Mouse (Mus musculus) thymus, postnatal 4 days (tissue): ENCODE measurements at regions not wholly inside any gene's neighbourhood (a gene's known extent, or its start where the extent isn't known, plus 50 kb on each side); places are given as distances from the start of the nearest gene placed in this dataset.

Experiments
- DNase-seq: peaks from one replicate; pipeline ENCODE4 v3.0.0; 2021

DNA sequence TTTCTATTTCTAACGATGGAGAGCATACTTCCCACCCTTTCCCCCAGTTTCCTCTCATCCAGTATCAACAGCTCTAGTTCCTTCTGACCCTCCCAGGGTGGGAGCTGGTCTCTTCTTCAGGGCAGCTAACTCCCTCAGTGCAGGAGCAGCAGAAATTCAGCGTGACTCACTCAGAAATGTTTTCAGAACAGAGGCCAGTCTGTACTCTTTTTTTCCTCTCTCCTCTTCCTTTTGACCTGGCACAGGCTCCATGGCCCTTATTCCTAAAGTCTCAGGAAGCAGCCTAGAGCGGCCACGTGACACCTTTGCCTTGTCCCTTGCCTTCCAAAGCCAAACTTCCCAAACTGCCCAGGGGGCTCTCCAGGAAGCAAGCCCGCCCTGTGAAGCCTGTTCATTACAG is 55.4 kb downstream of the Pja1 start:
- no peak for DNase-seq

GRCm38 (mm10) chrX:99410942-99411341 is 60.1 kb downstream of the Pja1 start:
- no peak for DNase-seq

DNA sequence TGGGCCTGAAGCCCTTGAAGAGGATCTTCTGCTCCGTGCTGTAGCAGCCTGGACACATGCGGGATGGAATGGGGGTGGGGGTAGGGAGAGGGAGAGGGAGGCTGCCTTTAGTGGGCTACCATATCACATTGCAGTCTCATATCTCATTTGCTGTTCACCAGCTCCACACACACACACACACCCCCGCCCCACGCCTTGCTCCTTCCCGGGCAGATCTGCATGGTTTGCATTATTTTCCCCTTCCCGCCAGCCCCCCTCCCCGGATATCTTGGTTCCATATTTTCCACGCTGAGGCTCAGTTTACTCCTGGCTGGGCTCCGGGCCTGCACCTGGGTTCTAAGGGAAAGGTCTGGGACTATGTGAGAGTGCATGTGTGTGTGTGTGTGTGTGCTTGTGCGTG is 61.2 kb downstream of the Pja1 start:
- no peak for DNase-seq

DNA sequence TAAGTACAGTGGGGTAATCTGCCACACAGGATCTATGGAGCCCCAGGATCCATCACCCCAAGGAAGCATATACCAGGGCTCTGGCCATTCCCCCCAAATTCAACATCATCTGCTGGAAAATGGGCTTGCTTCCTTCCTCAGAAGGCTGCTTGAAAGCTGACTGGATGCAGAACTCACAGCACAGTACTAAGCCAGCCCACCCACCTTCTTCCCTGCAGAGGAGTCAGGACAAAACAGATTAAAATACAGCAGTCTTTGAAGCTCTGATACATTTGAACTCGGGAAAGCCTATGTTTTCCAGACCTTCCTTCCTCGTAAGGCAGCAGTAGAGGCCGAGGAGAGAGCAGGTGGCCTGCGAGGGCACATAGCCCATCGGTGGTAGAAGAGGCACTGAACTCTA is 61.7 kb downstream of the Pja1 start:
- no peak for DNase-seq

GRCm38 (mm10) chrX:99408804-99409203 is 62.3 kb downstream of the Pja1 start:
- DNase-seq = no peak

- no peak for DNase-seq
These were observed 65.2 kb downstream of the Pja1 start for GRCm38 (mm10) chrX:99405843-99406242.

DNA sequence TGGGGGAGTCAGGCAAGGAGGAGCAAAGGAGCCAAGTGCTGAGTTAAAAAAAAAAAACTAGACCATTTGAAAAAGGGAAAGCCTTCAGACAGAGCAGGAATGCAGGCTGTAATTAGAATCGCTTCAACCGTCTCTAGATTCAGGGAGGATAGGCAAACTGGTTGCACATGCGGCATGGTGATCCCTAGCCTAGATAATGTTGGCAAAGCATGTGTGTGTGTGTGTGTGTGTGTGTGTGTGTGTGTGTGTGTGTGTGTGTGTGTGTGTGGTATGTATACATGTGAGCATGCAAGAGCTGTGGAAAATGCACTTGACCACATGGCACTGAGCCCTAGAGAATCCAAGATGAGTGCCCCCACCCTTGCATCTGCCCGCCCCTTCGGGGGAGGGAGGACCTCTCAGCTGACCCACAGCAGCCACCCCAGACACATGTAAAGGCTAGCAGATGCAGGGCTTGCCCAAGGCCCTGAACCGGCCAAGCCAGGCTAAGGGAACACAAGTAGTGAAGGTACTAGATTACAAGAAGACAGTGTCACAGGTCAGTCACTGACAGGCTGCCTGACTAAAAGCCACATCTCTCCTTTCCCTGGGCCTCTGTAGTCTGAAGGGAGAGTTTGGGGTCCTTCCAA is 67.4 kb downstream of the Pja1 start:
- no peak for DNase-seq

DNA sequence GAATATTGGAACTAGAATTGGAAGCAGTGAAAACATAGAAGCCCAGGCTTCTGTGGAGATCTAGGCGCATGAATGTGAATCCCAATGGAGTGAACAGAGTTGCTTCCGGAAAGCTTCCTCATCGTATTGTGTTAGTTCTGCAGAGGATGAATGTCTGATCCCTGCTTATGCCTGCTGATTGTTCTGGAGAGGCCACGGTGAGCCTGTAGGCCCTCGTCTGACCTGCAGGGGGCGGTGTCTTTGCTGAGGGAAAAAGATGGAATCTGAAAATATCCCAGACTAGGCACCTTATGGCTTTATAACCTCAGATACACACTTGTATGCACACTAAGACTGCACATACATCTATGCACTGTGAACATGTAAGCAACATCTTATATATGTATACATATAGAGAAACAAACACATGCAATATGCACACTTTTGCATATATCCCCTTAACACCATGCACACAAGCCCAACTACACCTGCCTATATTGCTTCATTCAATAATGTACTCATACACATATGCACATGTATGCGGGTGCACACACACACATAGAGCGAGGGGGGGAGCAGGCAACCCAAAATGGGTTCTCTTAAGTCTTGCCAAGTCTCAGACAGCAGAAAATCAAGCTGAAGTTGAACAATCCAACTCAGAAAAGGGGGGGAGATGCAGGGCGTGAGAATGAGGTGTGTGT is 68.1 kb downstream of the Pja1 start:
- peak; percentile 50 for DNase-seq

DNA sequence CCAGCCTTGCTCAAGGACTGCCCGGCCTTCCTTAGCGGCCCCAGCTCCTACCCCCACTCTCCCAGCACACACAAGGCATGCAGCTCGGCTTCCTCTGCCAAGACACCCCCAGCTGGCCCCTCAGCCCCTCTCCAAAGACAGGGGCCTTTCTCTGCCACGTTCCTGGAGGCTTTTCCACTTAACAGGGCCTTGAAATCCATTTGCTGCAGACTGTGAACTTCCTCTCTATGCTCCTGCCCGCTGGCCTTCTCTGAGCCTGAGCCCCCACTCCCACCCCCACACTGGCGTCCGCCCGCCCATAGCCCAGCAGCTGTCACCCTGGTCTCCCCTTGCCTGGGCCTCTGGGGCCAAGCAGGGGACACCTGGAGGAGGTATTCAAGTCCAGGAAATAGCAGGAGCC is 73.7 kb downstream of the Pja1 start:
- DNase-seq = no peak

DNA sequence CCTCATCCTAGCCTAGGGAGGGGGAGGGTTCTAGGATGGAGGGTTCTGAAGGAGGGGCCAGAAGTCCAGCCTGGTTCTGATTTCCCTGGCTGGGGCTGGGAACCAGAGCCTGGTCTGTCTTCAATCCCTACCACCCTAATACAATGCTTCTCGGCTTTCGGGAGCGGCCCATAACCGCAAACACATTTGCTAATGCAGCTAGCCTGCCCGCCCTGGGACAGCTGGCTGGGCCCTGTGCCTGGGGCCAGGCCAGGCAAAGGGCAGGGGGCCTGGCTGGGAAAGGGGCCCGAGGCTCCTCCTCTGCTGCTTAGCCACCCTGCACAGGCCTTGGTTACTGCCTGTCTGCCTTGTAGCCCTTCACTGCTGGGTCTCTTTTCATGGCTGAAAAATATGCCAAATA is 74.9 kb downstream of the Pja1 start:
- DNase-seq = no peak

DNA sequence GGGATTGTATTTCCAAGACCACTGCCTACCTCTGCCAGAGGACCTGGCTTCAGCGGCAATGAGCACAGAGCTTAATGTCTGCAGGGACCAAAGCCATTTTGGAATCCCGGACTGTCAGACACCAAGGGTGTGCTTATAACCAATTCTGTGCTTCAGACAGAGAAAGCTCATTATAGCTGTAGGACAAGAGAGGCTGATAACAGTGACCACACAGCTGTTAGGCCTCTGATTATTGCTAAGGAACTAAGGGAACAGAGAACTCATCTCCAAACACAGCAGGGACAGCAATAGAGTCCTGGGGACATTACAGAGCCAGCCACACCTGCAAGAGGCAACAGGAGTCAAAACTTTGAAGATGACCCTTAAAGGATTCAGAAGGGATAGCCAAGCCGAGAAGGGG is 76.0 kb downstream of the Pja1 start:
- no peak for DNase-seq

GRCm38 (mm10) chrX:99391628-99392027 is 79.4 kb downstream of the Pja1 start:
- DNase-seq = no peak

GRCm38 (mm10) chrX:99390462-99390838 is 80.6 kb downstream of the Pja1 start:
- no peak for DNase-seq

GRCm38 (mm10) chrX:99389778-99390461 is 81.2 kb downstream of the Pja1 start:
- DNase-seq = no peak

DNA sequence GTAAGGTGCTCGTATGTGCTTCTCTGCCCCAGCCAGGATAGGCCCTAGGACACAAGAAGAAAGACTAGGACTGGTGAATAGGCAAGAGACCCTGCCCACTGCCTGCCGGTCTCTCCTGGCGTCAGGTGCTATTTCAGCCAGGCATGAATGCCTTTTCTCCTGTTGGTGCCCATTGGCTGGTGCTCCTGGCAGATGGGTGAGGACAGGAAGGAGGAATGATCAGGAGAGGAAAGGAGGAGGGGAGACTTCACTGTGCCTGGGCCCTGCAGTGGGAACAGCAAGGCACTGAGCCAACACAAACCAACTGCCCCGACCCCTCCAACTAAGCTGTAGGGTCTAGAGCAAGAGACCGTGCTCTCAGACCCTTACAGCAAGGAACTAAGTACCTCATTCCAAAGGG is 100.4 kb downstream of the Pja1 start:
- DNase-seq = no peak

DNA sequence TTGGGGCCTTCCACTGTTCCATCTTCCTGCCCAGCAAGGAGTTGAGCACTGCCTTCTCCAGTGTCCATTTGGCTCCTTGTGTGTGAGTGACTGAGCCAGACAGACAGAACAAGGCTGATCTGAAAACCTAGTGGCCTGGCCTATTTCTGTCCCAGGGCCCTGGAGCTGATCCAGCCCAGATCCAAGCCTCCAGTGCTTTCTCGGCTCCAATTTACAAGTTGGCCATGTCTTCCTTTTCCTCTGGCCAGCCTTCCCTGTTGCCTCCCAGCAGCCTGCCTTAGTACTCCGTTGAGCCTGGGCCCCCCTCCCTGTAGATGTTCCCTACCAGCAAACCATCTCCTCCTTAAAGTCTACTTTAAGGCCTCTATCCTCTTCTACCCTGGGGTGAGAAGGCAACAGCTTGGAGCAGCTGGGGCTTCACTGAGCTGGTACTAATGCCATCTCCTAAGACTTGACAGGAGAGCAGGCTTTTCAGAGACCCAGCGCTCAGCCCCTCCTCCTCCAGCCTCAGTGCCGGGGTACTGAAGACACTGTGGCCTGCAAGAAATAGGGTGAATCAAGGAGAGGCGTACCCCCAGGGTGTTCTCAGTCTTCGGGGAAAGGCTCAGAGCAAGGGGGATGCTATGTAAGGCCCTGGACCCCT is 101.7 kb downstream of the Pja1 start:
- DNase-seq = no peak

DNA sequence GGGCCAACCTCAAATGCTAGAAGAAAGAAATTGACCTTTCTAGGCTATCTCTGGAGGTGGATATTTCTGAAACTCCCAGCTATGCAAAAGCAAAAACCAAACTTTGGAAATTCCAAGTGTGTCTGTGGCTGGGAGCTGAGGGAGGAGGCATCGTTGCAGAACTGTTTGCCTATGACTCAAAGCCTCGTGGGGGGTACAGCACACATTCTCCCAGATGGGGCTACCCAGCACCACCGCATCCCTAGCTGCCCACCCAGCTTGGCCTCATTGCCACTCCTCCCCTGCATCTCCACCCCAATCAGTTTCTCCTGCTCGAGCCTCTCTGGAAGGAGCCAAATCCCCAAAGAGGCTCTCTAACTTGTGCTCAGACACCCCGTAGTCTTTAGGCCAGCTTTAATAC is 107.0 kb downstream of the Pja1 start:
- DNase-seq = no peak

- DNase-seq = no peak
These were observed 110.8 kb downstream of the Pja1 start for GRCm38 (mm10) chrX:99360095-99360890.

DNA sequence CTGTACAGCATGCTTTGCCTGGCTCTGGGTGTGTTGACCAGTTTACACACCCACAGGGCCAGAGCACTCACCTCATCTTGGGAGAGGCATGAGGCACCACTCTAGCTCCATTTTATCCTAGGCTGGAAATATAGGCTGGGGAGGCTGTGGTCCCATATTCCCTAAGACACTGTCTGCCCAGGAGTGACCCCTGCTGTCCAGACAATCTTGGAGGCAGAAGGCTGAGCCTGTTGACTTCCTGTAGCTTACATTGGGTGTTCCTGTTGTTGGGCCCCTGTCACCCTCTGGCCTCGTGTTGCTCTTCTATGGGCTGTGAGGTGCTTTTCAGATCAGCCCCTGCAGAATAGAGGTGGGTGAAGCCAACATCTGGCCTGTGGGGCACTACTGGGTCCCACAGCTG is 112.3 kb downstream of the Pja1 start:
- DNase-seq = no peak

DNA sequence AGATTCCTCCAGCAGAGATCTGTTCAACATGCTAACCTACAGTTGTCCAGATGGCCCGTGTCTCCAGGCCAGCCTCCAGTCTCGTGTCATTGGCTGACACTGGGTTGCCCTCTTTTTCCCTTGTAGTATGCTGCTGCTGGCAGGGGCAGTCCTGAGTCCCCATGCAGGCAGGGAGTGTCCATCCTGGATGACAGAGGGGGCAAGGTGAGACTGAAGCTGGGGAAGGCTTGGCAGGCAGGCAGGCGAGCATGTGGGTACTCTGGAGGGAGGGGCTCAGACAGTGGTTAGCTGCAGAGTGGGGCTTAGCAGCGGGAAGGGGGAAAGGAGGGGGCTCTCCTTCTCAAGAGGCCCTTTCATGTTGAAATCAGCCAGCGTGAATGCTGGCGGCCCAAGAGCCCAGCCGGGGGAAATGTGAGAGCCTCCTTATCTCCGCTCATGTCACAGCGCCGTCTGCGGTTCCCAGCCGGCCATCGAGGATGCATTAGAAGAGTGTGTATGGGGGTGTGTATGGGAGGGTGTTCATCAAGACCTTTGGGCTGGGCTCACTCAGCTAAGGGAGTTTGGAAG is 112.9 kb downstream of the Pja1 start:
- no peak for DNase-seq

DNA sequence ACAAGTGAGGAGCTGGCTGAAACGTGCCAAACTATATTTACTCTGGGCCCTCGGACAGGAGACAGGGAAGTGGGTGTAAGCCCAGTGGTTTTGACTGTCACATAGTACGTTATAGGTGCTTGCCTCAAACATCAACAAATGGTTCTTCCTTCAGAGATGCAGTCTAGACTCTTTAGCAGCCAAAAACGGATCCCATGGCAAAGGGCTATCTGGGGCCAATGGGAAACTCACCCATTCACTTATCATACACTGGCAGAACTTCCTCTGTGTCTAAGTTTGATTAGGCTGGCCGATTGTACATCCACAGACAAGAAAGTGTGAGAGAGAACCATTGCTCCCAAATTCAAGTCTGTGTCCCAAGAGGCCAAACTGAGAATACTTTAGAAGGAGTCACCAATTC is 115.9 kb downstream of the Pja1 start:
- no peak for DNase-seq

- no peak for DNase-seq
These were observed 120.8 kb downstream of the Pja1 start for GRCm38 (mm10) chrX:99350233-99350632.

- no peak for DNase-seq
These were observed 130.8 kb downstream of the Pja1 start for GRCm38 (mm10) chrX:99340223-99340622.
